Mouse (Mus musculus) embryonic fibroblast, embryonic 13.5 days (primary cell): ENCODE results near the gene Tcf19.

Source experiments
- CTCF ChIP-seq: IDR thresholded peaks from 2 replicates; pipeline ENCODE4 v1.5.1; 2011; ENCODE audit warnings: mild to moderate bottlenecking, control low read depth, low read length, moderate library complexity, borderline replicate concordance; ENCODE audit not compliant: insufficient read depth
- POLR2A ChIP-seq: IDR thresholded peaks from 2 replicates; pipeline ENCODE4 v1.6.1; 2011; ENCODE audit warnings: low read depth, mild to moderate bottlenecking, control low read depth, low read length, moderate library complexity

DNA sequence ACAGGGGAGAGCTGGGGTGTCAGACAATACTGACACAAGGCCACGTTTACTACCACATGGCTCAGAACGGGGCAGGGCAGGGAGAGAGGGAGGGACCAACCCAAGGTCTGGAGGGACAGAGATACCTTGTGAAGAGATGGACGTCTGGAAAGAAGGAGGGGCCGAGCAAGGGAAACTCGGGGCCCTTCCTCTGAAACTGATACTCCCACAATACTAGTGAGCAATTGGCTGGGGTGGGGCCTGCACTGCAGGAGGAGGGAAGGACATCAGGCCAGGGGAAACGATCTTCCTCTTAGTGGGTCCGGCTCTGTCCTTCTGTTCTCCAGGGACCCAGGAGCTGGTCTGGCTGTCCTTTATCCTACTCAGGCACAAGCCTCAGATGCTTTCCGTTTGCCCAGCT is 34.2 kb upstream of the Tcf19 start:
- no peak for TF ChIP-seq CTCF
- TF ChIP-seq POLR2A = no peak
